Mouse (Mus musculus) MEL (cell line): ENCODE data around the gene Rbm24.

Experiments
- CHD2 ChIP-seq: IDR thresholded peaks from 2 replicates; pipeline ENCODE4 v1.6.1; 2011; ENCODE audit warnings: low read length, improper control_type of control experiment
- CTCF ChIP-seq, 3 experiments: IDR thresholded peaks in 2 of 3; conservative IDR thresholded peaks in 1 of 3; 2 replicates each; pipeline ENCODE4 v1.5.1; 2011 to 2012; ENCODE audit warnings: low read length in 3 of 3, low read depth in 2 of 3, mild to moderate bottlenecking in 2 of 3, improper control_type of control experiment in 1 of 3, inconsistent platforms in 1 of 3, mixed read lengths in 1 of 3, moderate library complexity in 1 of 3; ENCODE audit not compliant: control insufficient read depth in 1 of 3, insufficient read depth in 1 of 3, poor library complexity in 1 of 3, severe bottlenecking in 1 of 3
- E2F4 ChIP-seq: IDR thresholded peaks from 2 replicates; pipeline ENCODE4 v1.6.1; 2011; ENCODE audit warnings: low read depth, low read length, improper control_type of control experiment, borderline replicate concordance
- EP300 ChIP-seq, 2 experiments: IDR thresholded peaks; 2 replicates each; pipeline ENCODE4 v1.6.1; 2011; ENCODE audit warnings: improper control_type of control experiment in 2 of 2, low read length in 2 of 2, low read depth in 1 of 2, mild to moderate bottlenecking in 1 of 2
- HCFC1 ChIP-seq: IDR thresholded peaks from 2 replicates; pipeline ENCODE4 v1.6.1; 2012; ENCODE audit warnings: low read depth, mild to moderate bottlenecking, inconsistent platforms, low read length, improper control_type of control experiment, moderate library complexity
- RCOR1 ChIP-seq: IDR thresholded peaks from 2 replicates; pipeline ENCODE4 v1.6.1; 2012; ENCODE audit warnings: low read depth, mild to moderate bottlenecking, inconsistent platforms, low read length, improper control_type of control experiment
- SMC3 ChIP-seq: IDR thresholded peaks from 2 replicates; pipeline ENCODE4 v1.6.1; 2011; ENCODE audit warnings: low read depth, low read length, improper control_type of control experiment
- TAL1 ChIP-seq: IDR thresholded peaks from 2 replicates; pipeline ENCODE4 v1.6.1; 2012; ENCODE audit warnings: mild to moderate bottlenecking, inconsistent platforms, low read length, moderate library complexity, mixed read lengths
- ZC3H11A ChIP-seq: IDR thresholded peaks from 2 replicates; pipeline ENCODE4 v1.6.1; 2012; ENCODE audit warnings: low read depth, mild to moderate bottlenecking, inconsistent platforms, low read length, improper control_type of control experiment

- TF ChIP-seq CHD2 (no peak), SMC3 (no peak), EP300 (IDR thresholded peaks at IDR 0.05; ENCODE audit: low read depth in 1 of 2, low read length in 2 of 2) (no peak), CTCF (IDR thresholded peaks at IDR 0.05 in 2 of 3, conservative IDR thresholded peaks at IDR 0.05 in 1 of 3; ENCODE audit: control insufficient read depth in 1 of 3, insufficient read depth in 1 of 3, low read depth in 2 of 3, low read length in 3 of 3, poor library complexity in 1 of 3, severe bottlenecking in 1 of 3) (no peak), TAL1 (no peak), HCFC1 (no peak), RCOR1 (no peak), E2F4 (no peak), ZC3H11A (no peak)
Observed at GRCm38 (mm10) chr13:46419648-46420047, 1.4 kb downstream of the Rbm24 start.
